Mouse (Mus musculus): ENCODE measurements around the gene Emc3. TPM values are rescaled to one million over a fixed set of nuclear protein-coding genes. Genes with fewer than 3 reads are reported as not detected.

Gene Emc3
- 10 to 100 TPM; 71.2 to 72.5 TPM for total RNA-seq (2023)

DNA sequence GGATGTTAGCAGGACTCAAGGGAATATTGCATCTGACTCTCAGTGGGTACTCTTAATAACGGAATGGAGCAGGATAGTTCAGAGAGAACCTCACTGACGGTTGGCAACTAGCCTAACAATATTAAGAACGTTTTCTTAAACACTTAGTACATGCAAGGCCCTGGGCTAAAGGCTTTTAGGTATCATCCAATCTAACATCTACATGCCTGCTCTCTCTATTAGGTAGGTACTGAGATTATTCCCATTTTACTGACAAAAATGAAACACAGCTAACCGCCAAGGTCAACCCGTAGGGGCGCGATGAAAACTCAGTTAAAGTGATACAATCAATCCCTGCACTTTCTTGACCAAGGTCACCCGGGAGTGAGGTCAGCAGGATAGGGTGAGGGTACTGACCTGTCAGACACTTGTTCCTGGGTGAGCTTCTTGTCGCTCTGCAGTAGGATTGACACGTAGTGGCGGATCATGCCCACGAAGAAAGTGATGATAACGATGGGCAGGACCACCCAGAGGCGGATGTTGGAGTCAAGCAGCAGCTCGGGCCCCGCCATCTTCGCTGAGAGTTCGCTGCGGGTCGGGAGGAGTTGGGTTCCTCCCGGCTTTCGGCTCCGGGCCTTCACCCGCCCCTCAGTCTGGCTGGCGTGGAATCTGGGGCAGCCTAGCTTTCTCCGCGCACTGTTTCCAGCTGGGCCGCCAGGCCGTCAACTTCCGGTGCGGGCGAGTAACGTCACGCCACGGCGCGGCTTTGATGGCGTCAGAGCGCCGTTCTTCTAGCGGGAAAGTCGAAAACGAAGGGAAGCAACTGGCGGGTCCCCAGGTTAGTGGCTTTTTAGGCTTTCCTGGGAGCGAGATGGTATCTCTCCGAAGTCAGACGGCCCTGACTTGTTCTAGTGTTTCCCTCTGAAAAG, at the start of gene Emc3, which contains the start of gene Fancd2:
Emc3 (minus strand) TSS at position 721 of the 908 bp plus-strand sequence.
Fancd2 (plus strand) TSS at position 751 of the 908 bp plus-strand sequence.

GRCm38 (mm10) chr6:113501388-113502084, 29.9 kb downstream of the Emc3 start, which contains the start of gene Prrt3:
TSS of gene Prrt3 (minus strand) at chr6:113501931.

GRCm38 (mm10) chr6:113483100-113483615, 48.3 kb downstream of the Emc3 start, which contains the start of gene Creld1:
TSS of gene Creld1 (plus strand) at chr6:113483297.

GRCm38 (mm10) chr6:113471297-113471936, 60.0 kb downstream of the Emc3 start, which contains the start of gene Il17rc:
TSS of gene Il17rc (plus strand) at chr6:113471427.

Other genes starting within 250 kb of the Emc3 start
- gene Cpne9, start 249.3 kb downstream of the Emc3 start, total RNA-seq (2023) = 1 to 10 TPM; 3.3 to 4.3 TPM
- 10 to 100 TPM; 66.2 to 78.3 TPM for gene Brpf1, start 224.5 kb downstream of the Emc3 start, total RNA-seq (2023)
- 10 to 100 TPM; 19.1 to 20.2 TPM for gene Ogg1, start 204.7 kb downstream of the Emc3 start, total RNA-seq (2023)
- gene Camk1, start 187.7 kb downstream of the Emc3 start, total RNA-seq (2023) = 1 to 10 TPM; 1.4 TPM
- 10 to 100 TPM; 26.3 to 31.3 TPM for gene Tada3, start 153.8 kb downstream of the Emc3 start, total RNA-seq (2023)
- 100 to 1,000 TPM; 258 to 260 TPM for gene Arpc4, start 153.5 kb downstream of the Emc3 start, total RNA-seq (2023)
- gene Ttll3, start 142.4 kb downstream of the Emc3 start, total RNA-seq (2023) = 10 to 100 TPM; 76.1 to 77.8 TPM
- 10 to 100 TPM; 11.7 to 19.9 TPM for gene Rpusd3, start 112.3 kb downstream of the Emc3 start, total RNA-seq (2023)
- gene Cidec, start 95.9 kb downstream of the Emc3 start, total RNA-seq (2023) = not detected
- gene Jagn1, start 89.1 kb downstream of the Emc3 start, total RNA-seq (2023) = 10 to 100 TPM; 21.8 to 24.1 TPM
- gene Il17re, start 73.2 kb downstream of the Emc3 start, total RNA-seq (2023) = under 1 TPM; 0.36 to 0.52 TPM
- gene Il17rc, start 60.2 kb downstream of the Emc3 start, total RNA-seq (2023) = not detected
- gene Creld1, start 48.4 kb downstream of the Emc3 start, total RNA-seq (2023) = 10 to 100 TPM; 10.8 to 11.2 TPM
- 1 to 10 TPM; 1.1 to 1.5 TPM for gene Prrt3, start 29.7 kb downstream of the Emc3 start, total RNA-seq (2023)
- 1 to 10 TPM; 3.1 to 5.5 TPM for gene Fancd2, start within 50 bp of the Emc3 start, total RNA-seq (2023)
- gene Fancd2os, start 69.1 kb upstream of the Emc3 start, total RNA-seq (2023) = not detected
- gene Brk1, start 73.1 kb upstream of the Emc3 start, total RNA-seq (2023) = 100 to 1,000 TPM; 115 to 118 TPM
- gene Vhl, start 92.3 kb upstream of the Emc3 start, total RNA-seq (2023) = 10 to 100 TPM; 25.2 to 29.0 TPM
- gene Irak2, start 106.8 kb upstream of the Emc3 start, total RNA-seq (2023) = 10 to 100 TPM; 47.1 to 50.6 TPM
- gene Tatdn2, start 165.4 kb upstream of the Emc3 start, total RNA-seq (2023) = 100 to 1,000 TPM; 227 to 259 TPM
- gene Ghrl, start 188.2 kb upstream of the Emc3 start, total RNA-seq (2023) = 1 to 10 TPM; 5.2 to 5.7 TPM
- 10 to 100 TPM; 90.2 to 98.0 TPM for gene Sec13, start 209.1 kb upstream of the Emc3 start, total RNA-seq (2023)

All from T-cell, adult 66 days (primary cell).